In the genomic region with DNA sequence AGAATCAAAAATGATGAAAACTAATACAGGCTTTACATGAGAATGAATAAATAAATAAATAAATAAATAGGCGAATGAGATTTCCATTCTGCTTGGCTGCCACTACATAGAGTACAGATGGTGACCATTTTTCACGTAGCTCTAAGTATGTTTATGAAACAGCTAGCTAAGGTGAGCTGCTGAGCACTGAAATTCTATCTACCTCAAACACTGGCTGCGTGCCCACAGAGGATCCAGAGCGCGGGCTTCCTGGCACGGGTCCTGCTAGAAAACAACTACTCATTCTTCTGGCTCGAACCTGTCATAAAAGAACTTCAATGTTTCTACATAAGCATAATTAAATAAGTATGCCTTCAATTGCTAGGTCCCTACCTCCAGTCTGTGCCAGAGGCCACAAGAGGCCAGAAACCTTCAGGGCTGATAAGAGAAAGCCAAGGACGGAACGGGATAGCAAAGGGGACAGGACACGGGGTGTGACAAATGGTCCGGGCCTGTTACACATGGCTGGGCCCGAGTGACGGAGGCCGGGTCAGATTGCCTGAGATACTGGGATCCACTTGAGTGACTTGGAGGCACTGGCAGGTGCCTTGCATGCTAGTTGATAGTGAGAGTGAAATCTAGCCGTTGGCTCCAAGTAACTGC, we compare ENCODE assay signal across 9 mouse cellular contexts. TPM values are rescaled to one million over a fixed set of nuclear protein-coding genes. Genes with fewer than 3 reads are reported as not detected.
DNase-seq lines count a peak whose midpoint lies in the region; ATAC-seq and TF ChIP-seq lines count a peak whose summit lies in the region.
"Had no signal": no experiment of that assay in that cellular context is flagged by ENCODE, and none has a peak within 500 bp of the region (broad histone marks: within the 10 kb centered on the region; RNA-seq: fewer than 3 reads in every experiment).

No protein-coding gene starts in this region.

- no peak for TF ChIP-seq CTCF in lung, adult 2 months (IDR thresholded peaks at IDR 0.05; ENCODE audit: insufficient read depth, low read length)

- H3K4me1 ChIP-seq in lung, adult 2 months (ENCODE audit: control insufficient read depth, insufficient read depth, low read length) = no peaks in the 10 kb centered on the region
- peaks cover 8% of the 10 kb centered on the region for H3K4me1 ChIP-seq in stomach, embryonic 14.5 days (ENCODE audit: control insufficient read depth, insufficient read depth, low read length)

- no peak overlapping the region for H3K9ac ChIP-seq in stomach, embryonic 14.5 days (replicated peaks; ENCODE audit: low read depth, low read length)

- TF ChIP-seq POLR2A in lung, adult 2 months (IDR thresholded peaks at IDR 0.05; ENCODE audit: borderline replicate concordance, extremely low read depth, low read depth, low read length) = no peak

- no peak overlapping the region for H3K4me2 ChIP-seq in stomach, embryonic 14.5 days (replicated peaks; ENCODE audit: low read depth, low read length)

- no peaks in the 10 kb centered on the region for H3K9me3 ChIP-seq in stomach, embryonic 14.5 days (ENCODE audit: control insufficient read depth, low read depth, low read length)
- H3K9me3 ChIP-seq: G1E had no signal

- no peaks in the 10 kb centered on the region for H3K36me3 ChIP-seq in stomach, embryonic 14.5 days (ENCODE audit: control insufficient read depth, insufficient read depth, low read length)

- no peak overlapping the region for H3K4me3 ChIP-seq in lung, adult 2 months (replicated peaks; ENCODE audit: extremely low read depth, low read depth, low read length)
- no peak overlapping the region for H3K4me3 ChIP-seq in stomach, embryonic 14.5 days (ENCODE audit: low read depth, low read length)

- 42% methylated on average over 15 of the region's 15 CpGs for WGBS in lung, adult 2 months
- 37% methylated on average over 15 of the region's 15 CpGs for WGBS in stomach, embryonic 14.5 days

- ATAC-seq in stomach, embryonic 14.5 days (ENCODE audit: insufficient number of reproducible peaks, insufficient read depth, low FRiP score, low read depth) = peak; percentile 53; the same call in 1 of the 2 replicates
- no peak for ATAC-seq in frontal cortex, adult (ENCODE audit: low TSS enrichment)

- H3K27ac ChIP-seq in stomach, embryonic 14.5 days (ENCODE audit: low read length) = no peak overlapping the region

- H3K27me3 ChIP-seq in stomach, embryonic 14.5 days (ENCODE audit: control insufficient read depth, insufficient read depth, low read length) = no peaks in the 10 kb centered on the region

- peak; percentile 34 to 56 for DNase-seq in lung, adult 18-20 months
- no peak for DNase-seq in lung, adult 2 months
- peak; percentile 76 to 82 for DNase-seq in cerebellum, postnatal 14 days
- DNase-seq in kidney, adult 8-10 months = peak; percentile 35 to 51
- no peak for DNase-seq in thymus, postnatal 25 days
- DNase-seq in layer of hippocampus, adult 9-10 months (ENCODE audit: low spot score) = no peak

RNA-seq across cellular contexts. Expression of a gene that starts 37.7 kb away (rescaled TPM):
- polyA plus RNA-seq in lung, adult 2 months (2012; rRNA removed) = 2.0 and 2.1 TPM in 2 replicates
- polyA plus RNA-seq in stomach, embryonic 14.5 days (2014; fragmentation: Nextera tagmentation; extraction: Ambion mirVana) = 35.3 and 35.5 TPM in 2 replicates

Comparison
In these comparisons a context has a peak if more than half of its experiments do, and no peak if none do; other contexts are left out.
1. DNase-seq: peak in lung, adult 18-20 months (2 of 2), cerebellum, postnatal 14 days (2 of 2) and kidney, adult 8-10 months (2 of 2); none in lung, adult 2 months (single experiment), thymus, postnatal 25 days (single experiment) and layer of hippocampus, adult 9-10 months (single experiment).
2. RNA of a gene that starts 37.7 kb away (polyA plus RNA-seq): 35.3 to 35.5 TPM in stomach, embryonic 14.5 days; 2.0 to 2.1 TPM in lung, adult 2 months; every median in the first group is over 10 times any median in the second.